Mouse (Mus musculus) E14TG2a.4 (cell line): ENCODE results near the gene E330021D16Rik.

Source experiments
- H3K27me3 ChIP-seq: 2 replicates; pipeline ENCODE4 v1.6.1; 2014; ENCODE audit warnings: low read length, control low read depth; ENCODE audit not compliant: insufficient read depth
- H3K36me3 ChIP-seq: 2 replicates; pipeline ENCODE4 v1.6.1; 2014; ENCODE audit warnings: low read length, control low read depth; ENCODE audit not compliant: insufficient read depth
- H3K4me1 ChIP-seq: replicated peaks from 2 replicates; pipeline ENCODE4 v1.6.1; 2014; ENCODE audit warnings: low read depth, low read length, control low read depth
- H3K4me3 ChIP-seq: replicated peaks from 2 replicates; pipeline ENCODE4 v1.5.1; 2014; ENCODE audit warnings: mild to moderate bottlenecking, low read length
- H3K9me3 ChIP-seq: 2 replicates; pipeline ENCODE4 v1.6.1; 2014; ENCODE audit warnings: low read length, control low read depth
- CTCF ChIP-seq: conservative IDR thresholded peaks from 2 replicates; pipeline ENCODE4 v1.5.1; 2014; ENCODE audit warnings: low read length
- NANOG ChIP-seq: IDR thresholded peaks from 2 replicates; pipeline ENCODE4 v1.6.1; 2014; ENCODE audit warnings: borderline replicate concordance, low read length, mixed read lengths
- POU5F1 ChIP-seq: IDR thresholded peaks from 2 replicates; pipeline ENCODE4 v1.6.1; 2014; ENCODE audit warnings: low read length, borderline replicate concordance

Gene E330021D16Rik

GRCm38 (mm10) chr6:136415133-136415775, at the start of gene E330021D16Rik:
E330021D16Rik (minus strand) TSS chr6:136415569.
- Histone ChIP-seq H3K4me3 (no peak within 1 kb of the TSS), H3K4me1 (no peaks in the 10 kb centered on the region), H3K27me3 (0 out of 2 replicates have a peak, but pooled peaks cover 4% of the 10 kb centered on the region), H3K36me3 (no peaks in the 10 kb centered on the region), H3K9me3 (peaks cover 17% of the 10 kb centered on the region)
- no peak for TF ChIP-seq NANOG
- no peak for TF ChIP-seq CTCF
- no peak for TF ChIP-seq POU5F1

- no peak for TF ChIP-seq CTCF
- no peak overlapping the region for H3K4me3 ChIP-seq
Observed at GRCm38 (mm10) chr6:136465021-136465420, 49.7 kb upstream of the E330021D16Rik start.

GRCm38 (mm10) chr6:136464121-136464621, 48.8 kb upstream of the E330021D16Rik start:
- Histone ChIP-seq H3K9me3 (peaks cover 41% of the 10 kb centered on the region), H3K4me1 (peaks cover 63% of the 10 kb centered on the region), H3K27me3 (no peaks in the 10 kb centered on the region), H3K4me3 (peak overlapping the region; percentile 46), H3K36me3 (peaks cover 16% of the 10 kb centered on the region)
- no peak for TF ChIP-seq POU5F1
- TF ChIP-seq NANOG = no peak
- TF ChIP-seq CTCF = no peak

More at GRCm38 (mm10) chr6:136465021-136465420, 49.7 kb upstream of the E330021D16Rik start:
- Histone ChIP-seq H3K9me3 (peaks cover 41% of the 10 kb centered on the region), H3K4me1 (peaks cover 66% of the 10 kb centered on the region), H3K27me3 (no peaks in the 10 kb centered on the region), H3K36me3 (peaks cover 16% of the 10 kb centered on the region)

- peaks cover 16% of the 10 kb centered on the region for H3K36me3 ChIP-seq
- H3K27me3 ChIP-seq = no peaks in the 10 kb centered on the region
- peak overlapping the region; percentile 46; the same call in 1 of the 2 replicates for H3K4me3 ChIP-seq
- H3K4me1 ChIP-seq = peaks cover 58% of the 10 kb centered on the region
- H3K9me3 ChIP-seq = peaks cover 34% of the 10 kb centered on the region
- TF ChIP-seq CTCF (no peak), POU5F1 (no peak), NANOG (no peak)
Observed at GRCm38 (mm10) chr6:136463491-136463890, 48.1 kb upstream of the E330021D16Rik start.

- Histone ChIP-seq H3K4me3 (no peak overlapping the region), H3K9me3 (peaks cover 20% of the 10 kb centered on the region), H3K4me1 (peaks cover 29% of the 10 kb centered on the region), H3K27me3 (no peaks in the 10 kb centered on the region), H3K36me3 (no peaks in the 10 kb centered on the region)
- TF ChIP-seq CTCF (no peak), POU5F1 (no peak), NANOG (no peak)
Observed at GRCm38 (mm10) chr6:136459156-136459555, 43.8 kb upstream of the E330021D16Rik start.

GRCm38 (mm10) chr6:136456302-136456701, 40.9 kb upstream of the E330021D16Rik start:
- H3K27me3 ChIP-seq = no peaks in the 10 kb centered on the region
- peaks cover 5% of the 10 kb centered on the region for H3K4me1 ChIP-seq
- H3K36me3 ChIP-seq = no peaks in the 10 kb centered on the region
- TF ChIP-seq POU5F1 (no peak), CTCF (no peak), NANOG (no peak)
- peaks cover 46% of the 10 kb centered on the region for H3K9me3 ChIP-seq
- H3K4me3 ChIP-seq = no peak overlapping the region

GRCm38 (mm10) chr6:136455696-136456095, 40.3 kb upstream of the E330021D16Rik start:
- Histone ChIP-seq H3K4me1 (no peaks in the 10 kb centered on the region; the same call in 1 of the 2 replicates), H3K36me3 (no peaks in the 10 kb centered on the region), H3K9me3 (peaks cover 46% of the 10 kb centered on the region), H3K27me3 (no peaks in the 10 kb centered on the region), H3K4me3 (no peak overlapping the region)
- TF ChIP-seq CTCF (no peak), NANOG (no peak)

GRCm38 (mm10) chr6:136452623-136453022, 37.3 kb upstream of the E330021D16Rik start:
- TF ChIP-seq CTCF (no peak), NANOG (no peak), POU5F1 (no peak)
- no peak overlapping the region for H3K4me3 ChIP-seq
- H3K4me1 ChIP-seq = no peaks in the 10 kb centered on the region; the same call in 1 of the 2 replicates
- H3K9me3 ChIP-seq = peaks cover 46% of the 10 kb centered on the region
- no peaks in the 10 kb centered on the region for H3K36me3 ChIP-seq
- H3K27me3 ChIP-seq = no peaks in the 10 kb centered on the region
